Mouse (Mus musculus) heart, embryonic 15.5 days (tissue): Measurements from ENCODE around the gene Bcl7a. TPM values are rescaled to one million over a fixed set of nuclear protein-coding genes. Genes with fewer than 3 reads are reported as not detected.

Experiments used
- ATAC-seq: fragments of 200-750 bp; cut with Nextera tagmentation; replicated peaks from 2 replicates; pipeline ENCODE4 v1.8.0; 2017; ENCODE audit warnings: low read depth, moderate TSS enrichment; ENCODE audit not compliant: insufficient number of reproducible peaks, insufficient read depth, low FRiP score
- H3K27ac ChIP-seq: fragments of 300-500 bp; sonication (generic); 2 replicates; pipeline ENCODE4 v1.5.1; 2015; ENCODE audit warnings: mild to moderate bottlenecking, inconsistent platforms
- H3K27me3 ChIP-seq: fragments of 300-500 bp; sonication (generic); 2 replicates; pipeline ENCODE4 v1.6.1; 2015; ENCODE audit warnings: inconsistent platforms
- H3K36me3 ChIP-seq: fragments of 300-500 bp; sonication (generic); 2 replicates; pipeline ENCODE4 v1.6.1; 2015; ENCODE audit warnings: mild to moderate bottlenecking, inconsistent platforms
- H3K4me1 ChIP-seq: fragments of 300-500 bp; sonication (generic); replicated peaks from 2 replicates; pipeline ENCODE4 v1.6.1; 2015; ENCODE audit warnings: inconsistent platforms
- H3K4me2 ChIP-seq: fragments of 300-500 bp; sonication (generic); 2 replicates; pipeline ENCODE4 v1.6.1; 2015; ENCODE audit warnings: inconsistent platforms, mild to moderate bottlenecking, moderate library complexity
- H3K4me3 ChIP-seq: fragments of 300-500 bp; sonication (generic); 2 replicates; pipeline ENCODE4 v1.5.1; 2015; ENCODE audit warnings: mild to moderate bottlenecking, inconsistent platforms
- H3K9ac ChIP-seq: fragments of 300-500 bp; sonication (generic); 2 replicates; pipeline ENCODE4 v1.6.1; 2015; ENCODE audit warnings: mild to moderate bottlenecking, inconsistent platforms
- H3K9me3 ChIP-seq: fragments of 300-500 bp; sonication (generic); replicated peaks from 2 replicates; pipeline ENCODE4 v1.6.1; 2016; ENCODE audit warnings: inconsistent platforms
- WGBS: fragments of 180-500 bp; shearing (Covaris S2); methylation state at CpG from one replicate; pipeline ENCODE4 v1.1.7; 2015; ENCODE audit warnings: mixed read lengths; 5-methylcytosine and 5-hydroxymethylcytosine counted together
- polyA plus RNA-seq: library from polyadenylated mRNA; unstranded; fragments of >200 nt; fragmentation: Nextera tagmentation; extraction: Ambion mirVana; gene quantifications from 2 replicates; pipeline ENCODE4 v1.2.1, GENCODE M21; 2015

Gene Bcl7a
- polyA plus RNA-seq, 1 experiment from 2014 or later = 12.4 TPM

GRCm38 (mm10) chr5:123404480-123404879 lies 60.8 kb downstream of the Bcl7a start:
- H3K36me3 ChIP-seq = no peaks in the 10 kb centered on the region
- no peak overlapping the region for H3K4me2 ChIP-seq
- H3K27ac ChIP-seq = no peak overlapping the region
- peaks cover 12% of the 10 kb centered on the region for H3K4me1 ChIP-seq
- no peak overlapping the region for H3K4me3 ChIP-seq
- H3K9me3 ChIP-seq = no peaks in the 10 kb centered on the region
- no peaks in the 10 kb centered on the region for H3K27me3 ChIP-seq
- no peak overlapping the region for H3K9ac ChIP-seq
- no peak for ATAC-seq
- 81% methylated on average over 3 of the region's 3 CpGs for WGBS

- no peak for ATAC-seq
- no peaks in the 10 kb centered on the region for H3K9me3 ChIP-seq
- H3K4me3 ChIP-seq = no peak overlapping the region
- H3K4me1 ChIP-seq = peaks cover 12% of the 10 kb centered on the region
- no peak overlapping the region for H3K4me2 ChIP-seq
- peaks cover 7% of the 10 kb centered on the region for H3K36me3 ChIP-seq
- no peak overlapping the region for H3K9ac ChIP-seq
- H3K27me3 ChIP-seq = no peaks in the 10 kb centered on the region
- H3K27ac ChIP-seq = no peak overlapping the region
- whole genome bisulfite sequencing = 48% methylated on average over 2 of the region's 2 CpGs
Measured at GRCm38 (mm10) chr5:123406952-123407351, 63.3 kb downstream of the Bcl7a start.

GRCm38 (mm10) chr5:123408176-123408575 lies 64.5 kb downstream of the Bcl7a start:
- ATAC-seq = no peak
- H3K27me3 ChIP-seq = no peaks in the 10 kb centered on the region
- peaks cover 12% of the 10 kb centered on the region for H3K4me1 ChIP-seq
- no peak overlapping the region for H3K4me2 ChIP-seq
- H3K4me3 ChIP-seq = no peak overlapping the region
- 66% methylated on average over 3 of the region's 3 CpGs for WGBS
- H3K9me3 ChIP-seq = no peaks in the 10 kb centered on the region
- peaks cover 7% of the 10 kb centered on the region for H3K36me3 ChIP-seq
- no peak overlapping the region for H3K27ac ChIP-seq
- H3K9ac ChIP-seq = no peak overlapping the region

- WGBS = 68% methylated on average over 4 of the region's 4 CpGs
- peaks cover 7% of the 10 kb centered on the region for H3K36me3 ChIP-seq
- no peak overlapping the region for H3K4me2 ChIP-seq
- peaks cover 29% of the 10 kb centered on the region for H3K4me1 ChIP-seq
- no peaks in the 10 kb centered on the region for H3K9me3 ChIP-seq
- H3K9ac ChIP-seq = no peak overlapping the region
- H3K27ac ChIP-seq = no peak overlapping the region
- no peak overlapping the region for H3K4me3 ChIP-seq
- H3K27me3 ChIP-seq = no peaks in the 10 kb centered on the region
- no peak for ATAC-seq
Measured at GRCm38 (mm10) chr5:123412193-123412592, 68.6 kb downstream of the Bcl7a start.

- H3K27me3 ChIP-seq = no peaks in the 10 kb centered on the region
- H3K27ac ChIP-seq = no peak overlapping the region
- H3K4me3 ChIP-seq = no peak overlapping the region
- ATAC-seq = no peak
- peaks cover 7% of the 10 kb centered on the region for H3K36me3 ChIP-seq
- no peak overlapping the region for H3K9ac ChIP-seq
- 41% methylated on average over 2 of the region's 2 CpGs for WGBS
- H3K4me1 ChIP-seq = peaks cover 25% of the 10 kb centered on the region
- no peak overlapping the region for H3K4me2 ChIP-seq
- H3K9me3 ChIP-seq = no peaks in the 10 kb centered on the region
Measured at GRCm38 (mm10) chr5:123413866-123414363, 70.3 kb downstream of the Bcl7a start.

GRCm38 (mm10) chr5:123416149-123416548 lies 72.5 kb downstream of the Bcl7a start:
- Histone ChIP-seq H3K9me3 (no peaks in the 10 kb centered on the region), H3K4me2 (no peak overlapping the region), H3K27me3 (no peaks in the 10 kb centered on the region), H3K4me1 (peaks cover 25% of the 10 kb centered on the region), H3K4me3 (no peak overlapping the region), H3K36me3 (no peaks in the 10 kb centered on the region), H3K9ac (no peak overlapping the region), H3K27ac (no peak overlapping the region)
- no peak for ATAC-seq
- 59% methylated on average over 3 of the region's 3 CpGs for WGBS

GRCm38 (mm10) chr5:123416566-123417518 lies 73.2 kb downstream of the Bcl7a start:
- no peak overlapping the region for H3K4me3 ChIP-seq
- peaks cover 28% of the 10 kb centered on the region for H3K4me1 ChIP-seq
- no peak overlapping the region for H3K4me2 ChIP-seq
- WGBS = 68% methylated on average over 8 of the region's 8 CpGs
- H3K36me3 ChIP-seq = no peaks in the 10 kb centered on the region
- H3K27me3 ChIP-seq = no peaks in the 10 kb centered on the region
- no peak for ATAC-seq
- H3K9me3 ChIP-seq = no peaks in the 10 kb centered on the region
- H3K27ac ChIP-seq = peak overlapping the region; percentile 14; the same call in 1 of the 2 replicates
- H3K9ac ChIP-seq = no peak overlapping the region

- H3K36me3 ChIP-seq = no peaks in the 10 kb centered on the region
- H3K27ac ChIP-seq = peak overlapping the region; percentile 58
- peaks cover 18% of the 10 kb centered on the region for H3K4me1 ChIP-seq
- 26% methylated on average over 2 of the region's 2 CpGs for WGBS
- H3K9ac ChIP-seq = no peak overlapping the region
- no peak overlapping the region for H3K4me3 ChIP-seq
- no peaks in the 10 kb centered on the region for H3K9me3 ChIP-seq
- ATAC-seq = no peak
- no peak overlapping the region for H3K4me2 ChIP-seq
- no peaks in the 10 kb centered on the region for H3K27me3 ChIP-seq
Measured at GRCm38 (mm10) chr5:123423885-123424284, 80.3 kb downstream of the Bcl7a start.

Other genes starting within 250 kb of the Bcl7a start
- 1.5 and 3.1 TPM in 2 replicates for gene Rhof, start 211.1 kb upstream of the Bcl7a start, polyA plus RNA-seq
- gene Setd1b, start 201.6 kb upstream of the Bcl7a start, polyA plus RNA-seq = 6.0 and 6.9 TPM in 2 replicates
- 54.9 and 66.7 TPM in 2 replicates for gene Psmd9, start 174.4 kb upstream of the Bcl7a start, polyA plus RNA-seq
- gene Hpd, start 161.1 kb upstream of the Bcl7a start, polyA plus RNA-seq = 0.37 TPM in 1 of 2 replicates, not detected in the other
- gene Wdr66, start 91.7 kb upstream of the Bcl7a start, polyA plus RNA-seq = 2.1 and 3.5 TPM in 2 replicates
- 9.1 and 14.4 TPM in 2 replicates for gene Mlxip, start 51.0 kb downstream of the Bcl7a start, polyA plus RNA-seq
- gene Lrrc43, start 145.5 kb downstream of the Bcl7a start, polyA plus RNA-seq = 0.06 TPM in 2 replicates
- not detected in 2 replicates for gene Il31, start 145.7 kb downstream of the Bcl7a start, polyA plus RNA-seq
- 0.23 and 0.36 TPM in 2 replicates for gene B3gnt4, start 166.6 kb downstream of the Bcl7a start, polyA plus RNA-seq
- 88.4 and 97.6 TPM in 2 replicates for gene Diablo, start 180.3 kb downstream of the Bcl7a start, polyA plus RNA-seq
- 0.18 and 2.6 TPM in 2 replicates for gene Gm49027, start 181.7 kb downstream of the Bcl7a start, polyA plus RNA-seq
- 17.3 and 21.1 TPM in 2 replicates for gene Vps33a, start 229.2 kb downstream of the Bcl7a start, polyA plus RNA-seq